9 mouse cellular contexts compared by ENCODE assay signal in genomic region chr17:47332664-47333063, GRCm38 (mm10). TPM values are rescaled to one million over a fixed set of nuclear protein-coding genes. Genes with fewer than 3 reads are reported as not detected.
A peak's percentile ranks its signal among the peaks of the same experiment; 100 is the strongest.
DNase-seq lines count a peak whose midpoint lies in the region; ATAC-seq and TF ChIP-seq lines count a peak whose summit lies in the region.
"Not testable (repeated sequence)": the region's sequence is repeated elsewhere in the genome, so short reads cannot be mapped to it uniquely, and the experiment has no call there.
"Had no signal": no experiment of that assay in that cellular context is flagged by ENCODE, and none has a peak within 500 bp of the region (broad histone marks: within the 10 kb centered on the region; RNA-seq: fewer than 3 reads in every experiment).

No protein-coding gene starts in this region.

- H3K4me2 ChIP-seq in embryonic facial prominence, embryonic 14.5 days (ENCODE audit: low read depth, low read length); heart, postnatal 0 days (ENCODE audit: low read depth, low read length); kidney, embryonic 15.5 days; stomach, postnatal 0 days (replicated peaks; ENCODE audit: low read depth): not testable (repeated sequence)

- DNase-seq in CD4-positive helper T cell, adult 2 months (ENCODE audit: low read depth, low spot score), result peak; percentile 24
- peak; percentile 33 to 64 for DNase-seq in adrenal gland, adult (ENCODE audit: inconsistent age in 2 of 2, low spot score in 1 of 2)
- peak; percentile 24 for DNase-seq in embryonic facial prominence, embryonic 14.5 days (ENCODE audit: low spot score)
- not testable (repeated sequence) for DNase-seq in heart, postnatal 0 days (ENCODE audit: low spot score); stomach, postnatal 0 days (ENCODE audit: low spot score)
- peak; percentile 17 for DNase-seq in liver, adult 2 months (ENCODE audit: extremely low read depth, low read depth, low spot score)
- peak; percentile 15 for DNase-seq in lung, postnatal 14 days

- not testable (repeated sequence) for ATAC-seq in embryonic facial prominence, embryonic 14.5 days (ENCODE audit: low read depth); heart, postnatal 0 days (ENCODE audit: insufficient read depth, low read depth); kidney, embryonic 15.5 days (replicated peaks; ENCODE audit: low FRiP score); stomach, postnatal 0 days (ENCODE audit: low FRiP score, low TSS enrichment)

- not testable (repeated sequence) for H3K79me2 ChIP-seq in liver, adult 2 months (ENCODE audit: control insufficient read depth, insufficient read depth, low read length)

- H3K9ac ChIP-seq in embryonic facial prominence, embryonic 14.5 days (ENCODE audit: low read depth, low read length); heart, postnatal 0 days (replicated peaks; ENCODE audit: low read depth, low read length); kidney, embryonic 15.5 days; liver, adult 2 months (ENCODE audit: low read depth, low read length); stomach, postnatal 0 days (ENCODE audit: low read length): not testable (repeated sequence)

- H3K4me1 ChIP-seq in embryonic facial prominence, embryonic 14.5 days (ENCODE audit: control insufficient read depth, insufficient read depth, low read length); heart, postnatal 0 days (ENCODE audit: control insufficient read depth, insufficient read depth); kidney, embryonic 15.5 days; liver, adult 2 months (ENCODE audit: control insufficient read depth, insufficient read depth, low read length); stomach, postnatal 0 days (replicated peaks; ENCODE audit: control insufficient read depth, insufficient read depth): not testable (repeated sequence)

- H3K36me3 ChIP-seq in embryonic facial prominence, embryonic 14.5 days (ENCODE audit: control insufficient read depth, insufficient read depth, low read length), result peaks cover 62% of the 10 kb centered on the region
- H3K36me3 ChIP-seq in heart, postnatal 0 days (replicated peaks; ENCODE audit: control insufficient read depth, insufficient read depth, low read length), result peaks cover 19% of the 10 kb centered on the region; the same call in 1 of the 2 replicates
- H3K36me3 ChIP-seq in kidney, embryonic 15.5 days, result peaks cover 79% of the 10 kb centered on the region
- not testable (repeated sequence) for H3K36me3 ChIP-seq in liver, adult 2 months (ENCODE audit: control insufficient read depth, insufficient read depth, low read length)
- H3K36me3 ChIP-seq in stomach, postnatal 0 days (ENCODE audit: control insufficient read depth, insufficient read depth, low read length), result peaks cover 17% of the 10 kb centered on the region

- not testable (repeated sequence) for TF ChIP-seq EP300 in heart, postnatal 0 days (IDR thresholded peaks at IDR 0.05; ENCODE audit: low read depth); stomach, postnatal 0 days (optimal IDR thresholded peaks at IDR 0.05)

- H3K27ac ChIP-seq in embryonic facial prominence, embryonic 14.5 days (replicated peaks; ENCODE audit: low read depth, low read length); heart, postnatal 0 days (ENCODE audit: low read depth); liver, adult 2 months (replicated peaks; ENCODE audit: insufficient read depth, low read depth, low read length); stomach, postnatal 0 days (replicated peaks): not testable (repeated sequence)
- 0 out of 2 replicates have a peak overlapping the region, but pooled peaks have one; percentile 18 for H3K27ac ChIP-seq in kidney, embryonic 15.5 days

- H3K9me3 ChIP-seq in embryonic facial prominence, embryonic 14.5 days (ENCODE audit: control insufficient read depth, low read length); heart, postnatal 0 days (replicated peaks; ENCODE audit: control insufficient read depth, low read length); kidney, embryonic 15.5 days (replicated peaks); stomach, postnatal 0 days (ENCODE audit: control insufficient read depth, low read length): not testable (repeated sequence)

- TF ChIP-seq POLR2A in liver, adult 2 months (IDR thresholded peaks at IDR 0.05; ENCODE audit: extremely low read depth, insufficient read depth, low read length), result not testable (repeated sequence)

- WGBS in embryonic facial prominence, embryonic 14.5 days, result 38% methylated on average over 5 of the region's 5 CpGs
- WGBS in heart, postnatal 0 days, result 50% methylated on average over 5 of the region's 5 CpGs
- WGBS in kidney, embryonic 15.5 days, result 46% methylated on average over 5 of the region's 5 CpGs
- 23% methylated on average over 5 of the region's 5 CpGs for WGBS in liver, adult 2 months
- 43% methylated on average over 5 of the region's 5 CpGs for WGBS in stomach, postnatal 0 days

- peak; percentile 49 for TF ChIP-seq CTCF in heart, postnatal 0 days (IDR thresholded peaks at IDR 0.05; ENCODE audit: low read depth)
- peak; percentile 34; the same call in 1 of the 2 replicates for TF ChIP-seq CTCF in liver, adult 2 months (IDR thresholded peaks at IDR 0.05; ENCODE audit: low read depth, low read length)
- TF ChIP-seq CTCF in stomach, postnatal 0 days (IDR thresholded peaks at IDR 0.05; ENCODE audit: low read depth), result peak; percentile 69

- not testable (repeated sequence) for H3K4me3 ChIP-seq in embryonic facial prominence, embryonic 14.5 days (ENCODE audit: low read depth, low read length); heart, postnatal 0 days (ENCODE audit: low read depth, low read length); kidney, embryonic 15.5 days (replicated peaks); liver, adult 2 months (ENCODE audit: insufficient read depth, low read depth, low read length); stomach, postnatal 0 days (ENCODE audit: low read depth, low read length)

- H3K27me3 ChIP-seq in embryonic facial prominence, embryonic 14.5 days (replicated peaks; ENCODE audit: control insufficient read depth, insufficient read depth, low read length); heart, postnatal 0 days (ENCODE audit: control insufficient read depth, insufficient read depth, low read length); kidney, embryonic 15.5 days; liver, adult 2 months (ENCODE audit: control insufficient read depth, insufficient read depth, low read length); stomach, postnatal 0 days (ENCODE audit: control insufficient read depth, insufficient read depth, low read length): not testable (repeated sequence)

RNA-seq across cellular contexts. Expression of gene Mrps10, which starts 36.0 kb away (rescaled TPM):
- polyA plus RNA-seq in embryonic facial prominence, embryonic 14.5 days (2014; fragmentation: Nextera tagmentation; extraction: Ambion mirVana), result 72.9 and 74.0 TPM in 2 replicates
- 28.5 and 34.9 TPM in 2 replicates for total RNA-seq in heart, postnatal 0 days (2014; rRNA removed; ENCODE audit: low replicate concordance)
- 81.7 and 87.3 TPM in 2 replicates for polyA plus RNA-seq in heart, postnatal 0 days (2015; fragmentation: Nextera tagmentation; extraction: Ambion mirVana)
- 80.3 and 83.1 TPM in 2 replicates for polyA plus RNA-seq in kidney, embryonic 15.5 days (2015; fragmentation: Nextera tagmentation; extraction: Ambion mirVana)
- 33.7 and 38.5 TPM in 2 replicates for total RNA-seq in liver, adult 2 months (2014; rRNA removed)
- 33.9 and 35.3 TPM in 2 replicates for polyA plus RNA-seq in liver, adult 2 months (2012; rRNA removed)
- 58.6 and 59.5 TPM in 2 replicates for polyA plus RNA-seq in stomach, postnatal 0 days (2015; fragmentation: Nextera tagmentation; extraction: Ambion mirVana)

RNA-seq across cellular contexts. Expression of gene Guca1b, which starts 52.5 kb away (rescaled TPM):
- 0.37 and 0.50 TPM in 2 replicates for polyA plus RNA-seq in embryonic facial prominence, embryonic 14.5 days (2014; fragmentation: Nextera tagmentation; extraction: Ambion mirVana)
- total RNA-seq in heart, postnatal 0 days (2014; rRNA removed; ENCODE audit: low replicate concordance), result not detected in 2 replicates
- 0.32 and 0.38 TPM in 2 replicates for polyA plus RNA-seq in heart, postnatal 0 days (2015; fragmentation: Nextera tagmentation; extraction: Ambion mirVana)
- 1.9 and 2.3 TPM in 2 replicates for polyA plus RNA-seq in kidney, embryonic 15.5 days (2015; fragmentation: Nextera tagmentation; extraction: Ambion mirVana)
- total RNA-seq in liver, adult 2 months (2014; rRNA removed), result 0.54 TPM in 1 of 2 replicates, not detected in the other
- 0.65 and 0.71 TPM in 2 replicates for polyA plus RNA-seq in liver, adult 2 months (2012; rRNA removed)
- polyA plus RNA-seq in stomach, postnatal 0 days (2015; fragmentation: Nextera tagmentation; extraction: Ambion mirVana), result 0.17 and 0.22 TPM in 2 replicates
- polyA plus RNA-seq: erythroblast, embryonic 14.5 days had no signal
